Mouse (Mus musculus): ENCODE results near the gene Rrh.
"Not testable (repeated sequence)": the region's sequence is repeated elsewhere in the genome, so short reads cannot be mapped to it uniquely, and the experiment has no call there.

Rrh gene

GRCm38 (mm10) chr3:129782746-129783145, 39.6 kb downstream of the Rrh start:
- no peak for DNase-seq (ENCODE audit: low spot score)

GRCm38 (mm10) chr3:129781435-129781834, 41.0 kb downstream of the Rrh start:
- DNase-seq (ENCODE audit: low spot score), result no peak

- DNase-seq (ENCODE audit: low spot score), result no peak
Measured at GRCm38 (mm10) chr3:129771210-129771609, 51.2 kb downstream of the Rrh start.

- DNase-seq (ENCODE audit: low spot score), result no peak
Measured at GRCm38 (mm10) chr3:129766971-129767794, 55.2 kb downstream of the Rrh start.

- no peak for DNase-seq (ENCODE audit: low spot score)
Measured at GRCm38 (mm10) chr3:129766106-129766505, 56.3 kb downstream of the Rrh start.

GRCm38 (mm10) chr3:129757599-129757998, 64.8 kb downstream of the Rrh start:
- DNase-seq (ENCODE audit: low spot score), result not testable (repeated sequence)

- DNase-seq (ENCODE audit: low spot score), result peak; percentile 32
Measured at GRCm38 (mm10) chr3:129754650-129755604, 67.5 kb downstream of the Rrh start, which contains the start of gene Egf. TSS of gene Egf (minus strand) at chr3:129755316.

Measured in yolk sac, embryonic 10.5 days (tissue).